Mouse (Mus musculus) cerebellum, adult 2 months (tissue): ENCODE results near the gene Urb2. TPM values are rescaled to one million over a fixed set of nuclear protein-coding genes. Genes with fewer than 3 reads are reported as not detected.
"Not testable (repeated sequence)": the region's sequence is repeated elsewhere in the genome, so short reads cannot be mapped to it uniquely, and the experiment has no call there.

Experiments
- DNase-seq, 2 experiments: peaks; one replicate each; pipeline ENCODE4 v3.0.0; 2021
- H3K27ac ChIP-seq: fragments of 200-500 bp; 2 replicates; pipeline ENCODE4 v1.5.1; 2012; ENCODE audit warnings: low read length, control low read depth, inconsistent platforms; ENCODE audit not compliant: insufficient read depth
- H3K27me3 ChIP-seq: fragments of 200-500 bp; 2 replicates; pipeline ENCODE4 v1.6.1; 2012; ENCODE audit warnings: inconsistent platforms, mild to moderate bottlenecking, low read length, moderate library complexity; ENCODE audit not compliant: control insufficient read depth, insufficient read depth
- H3K4me1 ChIP-seq: fragments of 200-500 bp; 2 replicates; pipeline ENCODE4 v1.6.1; 2011; ENCODE audit warnings: low read length; ENCODE audit not compliant: control insufficient read depth, insufficient read depth
- H3K4me3 ChIP-seq: fragments of 200-500 bp; replicated peaks from 2 replicates; pipeline ENCODE3; 2011; ENCODE audit warnings: mild to moderate bottlenecking, low read depth, low read length, control low read depth; ENCODE audit not compliant: insufficient read depth
- CTCF ChIP-seq: fragments of 200-500 bp; IDR thresholded peaks from 2 replicates; pipeline ENCODE4 v1.5.1; 2011; ENCODE audit warnings: low read depth, mild to moderate bottlenecking, control low read depth, low read length, moderate library complexity, borderline replicate concordance; ENCODE audit not compliant: insufficient read depth
- POLR2A ChIP-seq: fragments of 200-500 bp; IDR thresholded peaks from 2 replicates; pipeline ENCODE4 v1.6.1; 2011; ENCODE audit warnings: low read length, control low read depth, borderline replicate concordance; ENCODE audit not compliant: insufficient read depth
- WGBS: fragments of 180-500 bp; shearing (Covaris S2); methylation state at CpG from one replicate; pipeline ENCODE4 v1.1.7; 2018; 5-methylcytosine and 5-hydroxymethylcytosine counted together
- polyA plus RNA-seq: library from polyadenylated mRNA; depleted of rRNA; stranded (reverse); fragments of >200 nt; gene quantifications from 2 replicates; pipeline ENCODE4 v1.2.3, GENCODE M21; 2012

The Urb2 gene
- polyA plus RNA-seq, 1 experiment: 6.9 TPM

GRCm38 (mm10) chr8:124020439-124021236 is 670 bp upstream of the Urb2 start:
- TF ChIP-seq CTCF: no peak
- no peak for TF ChIP-seq POLR2A
- DNase-seq: peak in 1 of 2 experiments; percentile 67
- peak overlapping the region; percentile 96 for H3K27ac ChIP-seq
- H3K4me1 ChIP-seq: peaks cover 6% of the 10 kb centered on the region
- no peaks in the 10 kb centered on the region for H3K27me3 ChIP-seq
- WGBS: 1% methylated on average over 84 of the region's 87 CpGs
- peak overlapping the region; percentile 74 for H3K4me3 ChIP-seq

- DNase-seq, H3K4me1 ChIP-seq, H3K27me3 ChIP-seq, H3K27ac ChIP-seq, H3K4me3 ChIP-seq: not testable (repeated sequence)
- WGBS: 77% methylated on average over 2 of the region's 2 CpGs
These were observed 5.0 kb downstream of the Urb2 start for GRCm38 (mm10) chr8:124026265-124026664.

DNA sequence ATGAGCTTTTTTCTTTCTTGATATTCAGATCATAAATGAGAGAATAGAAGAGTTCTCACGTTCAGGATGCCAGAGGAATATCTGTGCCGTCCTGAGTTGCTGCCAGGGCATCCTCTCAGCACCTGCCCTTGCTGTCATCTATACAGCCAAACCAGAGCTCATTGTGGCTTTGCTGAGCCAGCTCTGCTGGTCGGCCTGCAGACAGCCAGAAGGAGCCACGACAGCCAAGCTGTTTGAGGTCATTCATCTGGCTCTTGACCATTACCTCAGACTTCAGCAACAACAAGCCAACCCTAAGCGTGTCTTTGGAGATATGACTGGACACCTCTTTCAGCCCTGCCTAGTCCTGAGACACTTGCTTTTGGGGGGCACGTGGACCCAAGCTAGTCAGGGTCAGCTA is 6.5 kb downstream of the Urb2 start:
- peak overlapping the region; percentile 34; the same call in 1 of the 2 replicates for H3K27ac ChIP-seq
- DNase-seq: peak; percentile 55 to 83
- H3K4me3 ChIP-seq: no peak overlapping the region
- H3K27me3 ChIP-seq: no peaks in the 10 kb centered on the region
- H3K4me1 ChIP-seq: peaks cover 8% of the 10 kb centered on the region
- TF ChIP-seq CTCF: no peak
- no peak for TF ChIP-seq POLR2A
- WGBS: 20% methylated on average over 6 of the region's 6 CpGs

DNA sequence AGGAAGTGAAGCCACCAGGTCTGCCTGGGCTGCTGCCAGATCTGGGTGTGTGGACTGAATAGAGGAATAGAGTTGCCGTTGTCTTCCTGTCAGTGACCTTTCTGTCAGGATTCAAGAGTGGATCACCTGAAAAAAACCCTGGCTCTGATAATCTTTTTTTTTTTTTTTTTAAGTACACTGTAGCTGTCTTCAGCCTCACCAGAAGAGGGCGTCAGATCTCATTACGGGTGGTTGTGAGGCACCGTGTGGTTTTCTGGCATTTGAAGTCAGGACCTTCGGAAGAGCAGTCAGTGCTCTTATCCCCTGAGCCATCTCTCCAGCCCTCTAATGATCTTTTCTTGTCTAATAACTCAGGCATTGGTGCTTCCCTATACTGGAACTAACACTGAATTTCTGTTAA is 12.1 kb downstream of the Urb2 start:
- TF ChIP-seq POLR2A (no peak), CTCF (no peak)
- Histone ChIP-seq H3K4me1 (peaks cover 3% of the 10 kb centered on the region), H3K27ac (no peak overlapping the region), H3K27me3 (no peaks in the 10 kb centered on the region), H3K4me3 (no peak overlapping the region)
- no peak for DNase-seq
- WGBS: 48% methylated on average over 5 of the region's 5 CpGs

DNA sequence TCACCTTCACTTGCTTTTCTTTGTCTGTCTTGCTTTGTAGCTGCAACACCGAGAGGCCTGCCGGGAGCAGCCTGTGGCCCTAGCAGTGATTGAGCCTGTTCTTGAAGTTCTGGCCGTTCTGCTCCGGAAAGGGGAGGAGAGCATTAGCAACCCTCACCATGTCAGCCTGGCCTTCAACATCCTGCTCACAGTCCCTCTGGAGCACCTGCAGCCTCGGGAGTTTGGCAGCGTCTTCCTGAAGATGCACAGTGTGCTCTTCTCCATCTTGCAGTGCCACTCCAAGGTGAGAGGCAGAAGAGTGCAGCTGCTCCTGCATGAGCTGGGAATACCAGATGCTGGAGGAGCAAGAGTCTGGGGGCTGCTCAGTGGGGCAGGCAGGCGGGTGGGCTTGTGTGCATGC is 16.8 kb downstream of the Urb2 start:
- H3K4me1 ChIP-seq: no peaks in the 10 kb centered on the region
- whole genome bisulfite sequencing: 90% methylated on average over 7 of the region's 7 CpGs
- no peaks in the 10 kb centered on the region for H3K27me3 ChIP-seq
- H3K27ac ChIP-seq: no peak overlapping the region
- no peak for DNase-seq
- H3K4me3 ChIP-seq: no peak overlapping the region
- no peak for TF ChIP-seq CTCF
- TF ChIP-seq POLR2A: no peak

DNA sequence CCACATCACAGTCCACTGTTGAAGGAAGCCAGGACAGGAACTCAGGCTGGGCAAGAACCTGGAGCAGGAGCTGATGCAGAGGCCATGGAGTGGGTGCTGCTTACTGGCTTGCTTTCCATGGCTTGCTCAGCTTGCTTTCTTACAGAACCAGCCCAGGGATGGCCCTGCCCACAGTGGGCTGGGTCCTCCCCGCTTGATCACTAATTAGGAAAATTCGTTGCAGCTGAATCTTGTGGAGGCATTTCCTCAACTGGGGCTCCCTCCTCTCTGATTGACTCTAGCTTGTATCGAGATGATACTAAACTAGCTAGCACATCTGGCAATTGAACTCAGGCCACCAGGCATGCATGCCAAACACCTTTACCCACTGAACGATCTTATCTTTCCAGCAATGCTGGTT is 18.0 kb downstream of the Urb2 start:
- H3K4me3 ChIP-seq: no peak overlapping the region
- no peak for DNase-seq
- TF ChIP-seq POLR2A (no peak), CTCF (no peak)
- H3K27ac ChIP-seq: no peak overlapping the region
- WGBS: 81% methylated on average over 4 of the region's 4 CpGs
- no peaks in the 10 kb centered on the region for H3K4me1 ChIP-seq
- H3K27me3 ChIP-seq: no peaks in the 10 kb centered on the region

DNA sequence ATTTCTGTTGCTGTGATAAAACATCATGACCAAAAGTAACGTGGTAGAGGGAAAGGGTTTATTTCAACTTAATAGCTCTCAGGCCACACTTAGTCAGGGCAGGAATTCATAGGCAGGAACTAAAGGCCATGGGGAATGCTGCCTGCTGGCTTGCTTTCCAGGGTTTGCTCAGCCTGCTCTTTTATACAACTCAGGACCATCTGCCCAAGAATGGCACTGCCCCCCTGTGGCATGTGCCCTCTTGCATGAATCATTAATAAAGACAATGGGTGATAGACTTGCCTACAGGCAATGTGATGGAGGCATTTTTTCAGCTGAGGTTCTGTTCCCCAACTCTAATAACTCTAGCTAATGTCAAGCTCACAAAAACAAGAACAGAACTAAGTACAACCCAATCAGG is 20.9 kb downstream of the Urb2 start:
- Histone ChIP-seq H3K27me3 (no peaks in the 10 kb centered on the region), H3K27ac (no peak overlapping the region), H3K4me3 (no peak overlapping the region), H3K4me1 (no peaks in the 10 kb centered on the region)
- 69% methylated on average over 1 of the region's 1 CpGs for WGBS
- DNase-seq: no peak
- TF ChIP-seq CTCF (no peak), POLR2A (no peak)

- DNase-seq: no peak
- WGBS: 94% methylated on average over 5 of the region's 5 CpGs
- Histone ChIP-seq H3K4me1 (no peaks in the 10 kb centered on the region), H3K4me3 (no peak overlapping the region), H3K27me3 (no peaks in the 10 kb centered on the region), H3K27ac (no peak overlapping the region)
- TF ChIP-seq CTCF (no peak), POLR2A (no peak)
These were observed 23.1 kb downstream of the Urb2 start for GRCm38 (mm10) chr8:124044421-124044820.

DNA sequence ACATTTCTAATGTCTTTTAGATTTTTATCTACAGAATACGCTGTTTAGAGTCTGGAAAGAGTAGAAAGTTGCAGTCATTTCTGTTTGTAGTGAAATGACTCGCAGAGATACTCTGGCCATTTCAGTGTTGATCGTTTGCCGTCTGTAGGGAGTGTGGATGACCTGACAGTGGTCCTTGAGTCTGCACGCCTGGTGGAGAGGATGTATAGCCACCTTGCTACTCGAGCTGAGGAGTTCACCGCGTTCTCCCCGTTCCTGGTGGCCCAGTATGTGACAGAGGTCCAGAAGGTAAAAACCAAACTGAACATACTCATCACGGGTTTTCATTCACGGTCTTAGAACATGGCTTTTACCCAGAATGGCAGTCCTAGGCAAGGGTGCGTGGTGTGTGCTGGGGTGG is 23.6 kb downstream of the Urb2 start:
- H3K27me3 ChIP-seq: no peaks in the 10 kb centered on the region
- no peaks in the 10 kb centered on the region for H3K4me1 ChIP-seq
- H3K4me3 ChIP-seq: no peak overlapping the region
- TF ChIP-seq CTCF (no peak), POLR2A (no peak)
- H3K27ac ChIP-seq: no peak overlapping the region
- WGBS: 96% methylated on average over 12 of the region's 12 CpGs
- no peak for DNase-seq
